Mouse (Mus musculus) myocyte (in vitro differentiated cells): Measurements from ENCODE around the gene Abcf2.

Experiments
- CEBPB ChIP-seq: IDR thresholded peaks from 2 replicates; pipeline ENCODE4 v1.6.1; 2011; ENCODE audit warnings: mild to moderate bottlenecking, moderate library complexity; ENCODE audit not compliant: poor library complexity, insufficient read depth, severe bottlenecking
- E2F4 ChIP-seq: IDR thresholded peaks from one replicate; pipeline ENCODE4 v1.6.1; 2011; ENCODE audit warnings: mild to moderate bottlenecking, control low read depth, moderate library complexity; ENCODE audit not compliant: insufficient read depth
- MAX ChIP-seq: IDR thresholded peaks from one replicate; pipeline ENCODE4 v1.6.1; 2011; ENCODE audit warnings: low read depth, mild to moderate bottlenecking, control low read depth
- MYOD1 ChIP-seq, 3 experiments: IDR thresholded peaks; one replicate each; pipeline ENCODE4 v1.6.1; 2011; ENCODE audit warnings: control low read depth in 2 of 3, low read depth in 2 of 3, mild to moderate bottlenecking in 2 of 3, moderate library complexity in 1 of 3; ENCODE audit not compliant: insufficient read length in 2 of 3, control insufficient read depth in 1 of 3
- MYOG ChIP-seq, 3 experiments: IDR thresholded peaks; one replicate each; pipeline ENCODE4 v1.6.1; 2011; ENCODE audit warnings: control low read depth in 2 of 3, low read depth in 2 of 3, mild to moderate bottlenecking in 2 of 3; ENCODE audit not compliant: insufficient read length in 2 of 3, control insufficient read depth in 1 of 3, insufficient read depth in 1 of 3
- POLR2A ChIP-seq: IDR thresholded peaks from one replicate; pipeline ENCODE4 v1.6.1; 2011; ENCODE audit warnings: low read depth, mild to moderate bottlenecking, control low read depth, moderate library complexity; ENCODE audit not compliant: insufficient read length
- POLR2AphosphoS2 ChIP-seq: IDR thresholded peaks from one replicate; pipeline ENCODE4 v1.6.1; 2011; ENCODE audit warnings: low read depth, control low read depth; ENCODE audit not compliant: insufficient read length
- REST ChIP-seq: IDR thresholded peaks from one replicate; pipeline ENCODE4 v1.6.1; 2011; ENCODE audit warnings: mild to moderate bottlenecking, control low read depth, moderate library complexity; ENCODE audit not compliant: insufficient read depth, insufficient read length
- SRF ChIP-seq: IDR thresholded peaks from one replicate; pipeline ENCODE4 v1.6.1; 2011; ENCODE audit warnings: low read depth; ENCODE audit not compliant: control insufficient read depth, insufficient read length
- TCF12 ChIP-seq: IDR thresholded peaks from one replicate; pipeline ENCODE4 v1.6.1; 2011; ENCODE audit warnings: mild to moderate bottlenecking, control low read depth; ENCODE audit not compliant: poor library complexity, insufficient read depth, severe bottlenecking
- TCF3 ChIP-seq: IDR thresholded peaks from one replicate; pipeline ENCODE4 v1.6.1; 2011; ENCODE audit warnings: low read depth, control low read depth; ENCODE audit not compliant: insufficient read length
- USF1 ChIP-seq: IDR thresholded peaks from one replicate; pipeline ENCODE4 v1.6.1; 2011; ENCODE audit warnings: low read depth, mild to moderate bottlenecking, control low read depth, moderate library complexity

DNA sequence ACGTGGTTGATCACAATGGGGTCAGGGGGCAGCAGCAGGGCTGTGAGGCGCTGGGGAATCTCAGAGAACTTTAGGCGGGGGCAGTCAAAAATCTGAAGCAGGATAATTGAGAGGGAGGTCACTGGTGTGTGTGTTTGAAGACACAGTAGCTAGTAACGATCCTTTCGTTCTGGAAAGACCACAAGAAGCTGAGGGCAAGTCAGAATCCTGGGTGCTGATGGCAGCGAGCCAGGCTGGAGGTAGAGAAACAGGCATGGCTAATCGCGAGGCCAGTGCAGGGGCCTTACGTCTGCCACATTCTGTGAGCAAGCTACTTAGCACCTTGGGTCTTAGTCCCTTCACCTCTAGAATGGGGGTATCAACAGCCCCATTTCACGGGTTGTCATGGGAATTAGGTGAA, 16.7 kb upstream of the Abcf2 start:
- no peak for TF ChIP-seq POLR2A
- TF ChIP-seq MAX, result no peak
- TF ChIP-seq TCF12, result no peak
- no peak for TF ChIP-seq MYOG (IDR thresholded peaks at IDR 0.05; ENCODE audit: control insufficient read depth in 1 of 3, insufficient read depth in 1 of 3, insufficient read length in 2 of 3, low read depth in 2 of 3)
- TF ChIP-seq SRF, result no peak
- no peak for TF ChIP-seq MYOD1 (IDR thresholded peaks at IDR 0.05; ENCODE audit: control insufficient read depth in 1 of 3, insufficient read length in 2 of 3, low read depth in 2 of 3)
- TF ChIP-seq USF1, result no peak
- TF ChIP-seq POLR2AphosphoS2, result no peak
- no peak for TF ChIP-seq CEBPB
- TF ChIP-seq TCF3, result no peak
- TF ChIP-seq E2F4, result no peak
- no peak for TF ChIP-seq REST
